Mouse (Mus musculus) layer of hippocampus, postnatal 10 days (tissue): ENCODE measurements around the gene Glmn. TPM values are rescaled to one million over a fixed set of nuclear protein-coding genes. Genes with fewer than 3 reads are reported as not detected.

ENCODE experiments used
- DNase-seq, 2 experiments: peaks; one replicate each; pipeline ENCODE4 v3.0.0; 2021; ENCODE audit warnings: low spot score in 2 of 2
- long read RNA-seq: library from polyadenylated mRNA; stranded (forward); transcript quantifications from one replicate; pipeline ENCODE4 v2.0.0, GENCODE M21; 2023
- total RNA-seq, 2 experiments: library from RNA; stranded (reverse); gene quantifications; 2 replicates each; pipeline ENCODE4 v1.2.3; 2021

Gene Glmn
- total RNA-seq: 10 to 100 TPM; 20.1 to 22.8 TPM
- long read RNA-seq, transcript Glmn-201 (19 exons, 2,015 nt): major isoform, 8 of 13 reads
- long read RNA-seq, partial matches to known transcripts: 0 of 13 reads
- long read RNA-seq, other reads (novel, unspliced or antisense): 4 of 13 reads

- DNase-seq: peak; percentile 81 to 85
Measured at GRCm38 (mm10) chr5:107597301-107598077, at the start of gene Glmn, which contains the start of gene Rpap2. Glmn (minus strand) TSS chr5:107597888. Rpap2 (plus strand) TSS chr5:107597373.

- DNase-seq: no peak
Measured at GRCm38 (mm10) chr5:107645935-107646334, 48.2 kb upstream of the Glmn start.

GRCm38 (mm10) chr5:107644595-107644994 is 46.9 kb upstream of the Glmn start:
- DNase-seq: no peak

GRCm38 (mm10) chr5:107638366-107638765 is 40.7 kb upstream of the Glmn start:
- DNase-seq: no peak

GRCm38 (mm10) chr5:107637106-107637505 is 39.4 kb upstream of the Glmn start:
- DNase-seq: no peak

- no peak for DNase-seq
Measured at GRCm38 (mm10) chr5:107633651-107634050, 36.0 kb upstream of the Glmn start.

- no peak for DNase-seq
Measured at GRCm38 (mm10) chr5:107621327-107621726, 23.6 kb upstream of the Glmn start.

GRCm38 (mm10) chr5:107617986-107618385 is 20.3 kb upstream of the Glmn start:
- no peak for DNase-seq

- peak; percentile 72 to 77 for DNase-seq
Measured at GRCm38 (mm10) chr5:107611224-107611623, 13.5 kb upstream of the Glmn start.

GRCm38 (mm10) chr5:107598380-107598779 is 692 bp upstream of the Glmn start:
- DNase-seq: no peak

- no peak for DNase-seq
Measured at GRCm38 (mm10) chr5:107569148-107569547, 28.5 kb downstream of the Glmn start.

- no peak for DNase-seq
Measured at GRCm38 (mm10) chr5:107556969-107557368, 40.7 kb downstream of the Glmn start.

- no peak for DNase-seq
Measured at GRCm38 (mm10) chr5:107554336-107554735, 43.4 kb downstream of the Glmn start.

GRCm38 (mm10) chr5:107548444-107548843 is 49.2 kb downstream of the Glmn start:
- DNase-seq: no peak

GRCm38 (mm10) chr5:107547955-107548354 is 49.7 kb downstream of the Glmn start:
- DNase-seq: no peak

GRCm38 (mm10) chr5:107545927-107546326 is 51.8 kb downstream of the Glmn start:
- DNase-seq: no peak

- DNase-seq: peak; percentile 17 to 21
Measured at GRCm38 (mm10) chr5:107541696-107542095, 56.0 kb downstream of the Glmn start.

- no peak for DNase-seq
Measured at GRCm38 (mm10) chr5:107534581-107534980, 63.1 kb downstream of the Glmn start, which contains the start of gene 1700028K03Rik. 1700028K03Rik (plus strand) TSS chr5:107534709.

GRCm38 (mm10) chr5:107533590-107533989 is 64.1 kb downstream of the Glmn start:
- no peak for DNase-seq

- no peak for DNase-seq
Measured at GRCm38 (mm10) chr5:107528856-107529255, 68.8 kb downstream of the Glmn start.

GRCm38 (mm10) chr5:107524281-107524680 is 73.4 kb downstream of the Glmn start:
- DNase-seq: no peak

GRCm38 (mm10) chr5:107521897-107522296 is 75.8 kb downstream of the Glmn start:
- no peak for DNase-seq

GRCm38 (mm10) chr5:107521386-107521785 is 76.3 kb downstream of the Glmn start:
- no peak for DNase-seq
